Comparison of ENCODE assay signal across 14 mouse cellular contexts in genomic region chr10:123086847-123087246, GRCm38 (mm10).
"Had no signal": no experiment of that assay in that cellular context is flagged by ENCODE, and none has a peak within 500 bp of the region (broad histone marks: within the 10 kb centered on the region; RNA-seq: fewer than 3 reads in every experiment).

No protein-coding gene starts in this region.

- H3K4me1 ChIP-seq: liver, embryonic 13.5 days; liver, embryonic 15.5 days; midbrain, embryonic 13.5 days; midbrain, embryonic 15.5 days; neural tube, embryonic 12.5 days had no signal

- ATAC-seq: liver, postnatal 0 days; midbrain, embryonic 13.5 days; midbrain, embryonic 15.5 days had no signal

- H3K27ac ChIP-seq: liver, embryonic 13.5 days; liver, embryonic 15.5 days; midbrain, embryonic 13.5 days; midbrain, embryonic 15.5 days; neural tube, embryonic 12.5 days had no signal

- H3K36me3 ChIP-seq: liver, embryonic 13.5 days; liver, embryonic 15.5 days; midbrain, embryonic 13.5 days; midbrain, embryonic 15.5 days; neural tube, embryonic 12.5 days had no signal

- H3K9me3 ChIP-seq: liver, embryonic 13.5 days; liver, embryonic 15.5 days; megakaryocyte, embryonic 14.5 days; midbrain, embryonic 13.5 days; midbrain, embryonic 15.5 days; neural tube, embryonic 12.5 days had no signal

- H3K4me3 ChIP-seq: liver, embryonic 13.5 days; liver, embryonic 15.5 days; megakaryocyte, embryonic 14.5 days; midbrain, embryonic 13.5 days; midbrain, embryonic 15.5 days; neural tube, embryonic 12.5 days had no signal

- H3K4me2 ChIP-seq: liver, embryonic 13.5 days; liver, embryonic 15.5 days; midbrain, embryonic 11.5 days; midbrain, embryonic 13.5 days; midbrain, embryonic 15.5 days; neural tube, embryonic 12.5 days had no signal

- DNase-seq: liver, embryonic 13.5 days; liver, postnatal 0 days; lung, adult 2 months; lung, postnatal 10 days; right cerebral cortex, postnatal 14 days; thymus, adult 18-20 months; thymus, postnatal 14 days; thymus, postnatal 36 days had no signal

- H3K9ac ChIP-seq: liver, embryonic 13.5 days; liver, embryonic 15.5 days; liver, postnatal 0 days; midbrain, embryonic 13.5 days; midbrain, embryonic 15.5 days; neural tube, embryonic 12.5 days had no signal

- H3K27me3 ChIP-seq: liver, embryonic 13.5 days; liver, embryonic 15.5 days; megakaryocyte, embryonic 14.5 days; midbrain, embryonic 13.5 days; midbrain, embryonic 15.5 days; neural tube, embryonic 12.5 days had no signal
